Mouse (Mus musculus): ENCODE data around the gene Pdcd1lg2. TPM values are rescaled to one million over a fixed set of nuclear protein-coding genes. Genes with fewer than 3 reads are reported as not detected.
A peak's percentile ranks its signal among the peaks of the same experiment; 100 is the strongest.

Pdcd1lg2 gene
- total and polyA plus RNA-seq, 3 experiments, result 1.7 to 5.4 TPM; not detected in 1

- Histone ChIP-seq H3K4me3 (ENCODE audit: control insufficient read depth in 1 of 2, insufficient read depth in 1 of 2, low read depth in 2 of 2, low read length in 2 of 2) (no peak overlapping the region), H3K36me3 (ENCODE audit: control insufficient read depth in 1 of 2, insufficient read depth in 2 of 2, low read length in 2 of 2) (peaks cover under 1 to 2% of the 10 kb centered on the region in 2 experiments; a peak in 2 of 4 replicates), H3K9me3 (replicated peaks; ENCODE audit: insufficient read depth, low read length) (no peaks in the 10 kb centered on the region), H3K4me1 (ENCODE audit: control insufficient read depth in 1 of 2, insufficient read depth in 2 of 2, low read length in 2 of 2) (peaks cover 0 to 1% of the 10 kb centered on the region in 2 experiments; a peak in 2 of 4 replicates), H3K9ac (ENCODE audit: control insufficient read depth, low read depth, low read length, poor library complexity, severe bottlenecking) (no peak overlapping the region), H3K27me3 (ENCODE audit: control insufficient read depth in 1 of 2, insufficient read depth in 2 of 2, low read length in 2 of 2) (no peaks in the 10 kb centered on the region), H3K79me2 (ENCODE audit: control insufficient read depth, insufficient read depth, low read length, poor library complexity) (no peaks in the 10 kb centered on the region), H3K27ac (ENCODE audit: control insufficient read depth, low read depth, low read length) (no peak overlapping the region)
- DNase-seq (ENCODE audit: low read depth, low spot score), result no peak
- TF ChIP-seq GATA1 (IDR thresholded peaks at IDR 0.05; ENCODE audit: low read depth, low read length) (0 out of 2 replicates have a peak, but pooled peaks have one; percentile 10), CTCF (IDR thresholded peaks at IDR 0.05 in 2 of 3, conservative IDR thresholded peaks at IDR 0.05 in 1 of 3; ENCODE audit: control insufficient read depth in 1 of 3, insufficient read depth in 1 of 3, low read depth in 2 of 3, low read length in 3 of 3, poor library complexity in 1 of 3, severe bottlenecking in 1 of 3) (no peak)
Observed at GRCm38 (mm10) chr19:29390483-29390882, 20.2 kb upstream of the Pdcd1lg2 start.

GRCm38 (mm10) chr19:29391279-29391678, 19.4 kb upstream of the Pdcd1lg2 start:
- no peak for TF ChIP-seq MAFK (IDR thresholded peaks at IDR 0.05; ENCODE audit: borderline replicate concordance, low read depth, low read length)
- TF ChIP-seq POLR2AphosphoS2 (IDR thresholded peaks at IDR 0.05; ENCODE audit: low read length), result no peak
- no peak for TF ChIP-seq RCOR1 (IDR thresholded peaks at IDR 0.05; ENCODE audit: low read depth, low read length)
- TF ChIP-seq MYC (IDR thresholded peaks at IDR 0.05; ENCODE audit: low read depth, low read length), result no peak
- no peak for TF ChIP-seq NRF1 (IDR thresholded peaks at IDR 0.05; ENCODE audit: insufficient read depth, low read depth, low read length, poor library complexity, severe bottlenecking)
- TF ChIP-seq ZNF384 (IDR thresholded peaks at IDR 0.05; ENCODE audit: low read depth, low read length), result no peak
- no peak for TF ChIP-seq KAT2A (conservative IDR thresholded peaks at IDR 0.05; ENCODE audit: low read depth, low read length)
- TF ChIP-seq BHLHE40 (IDR thresholded peaks at IDR 0.05; ENCODE audit: borderline replicate concordance, low read depth, low read length), result no peak
- no peak for TF ChIP-seq CHD2 (IDR thresholded peaks at IDR 0.05; ENCODE audit: low read length)
- no peak for TF ChIP-seq TBP (IDR thresholded peaks at IDR 0.05; ENCODE audit: low read depth, low read length)
- TF ChIP-seq ETS1 (IDR thresholded peaks at IDR 0.05; ENCODE audit: low read depth, low read length), result no peak
- no peak for TF ChIP-seq GATA1 (IDR thresholded peaks at IDR 0.05; ENCODE audit: low read depth, low read length)
- TF ChIP-seq HCFC1 (IDR thresholded peaks at IDR 0.05; ENCODE audit: low read depth, low read length), result no peak
- no peak for TF ChIP-seq ELF1 (IDR thresholded peaks at IDR 0.05; ENCODE audit: low read depth, low read length)
- TF ChIP-seq MXI1 (IDR thresholded peaks at IDR 0.05; ENCODE audit: low read depth, low read length), result no peak
- Histone ChIP-seq H3K79me2 (ENCODE audit: control insufficient read depth, insufficient read depth, low read length, poor library complexity) (no peaks in the 10 kb centered on the region), H3K27ac (ENCODE audit: control insufficient read depth, low read depth, low read length) (no peak overlapping the region), H3K36me3 (ENCODE audit: control insufficient read depth in 1 of 2, insufficient read depth in 2 of 2, low read length in 2 of 2) (peaks cover 0 to 3% of the 10 kb centered on the region in 2 experiments; a peak in 2 of 4 replicates), H3K9ac (ENCODE audit: control insufficient read depth, low read depth, low read length, poor library complexity, severe bottlenecking) (no peak overlapping the region), H3K4me1 (ENCODE audit: control insufficient read depth in 1 of 2, insufficient read depth in 2 of 2, low read length in 2 of 2) (peaks cover 0 to 2% of the 10 kb centered on the region in 2 experiments; a peak in 1 of 4 replicates), H3K4me3 (ENCODE audit: control insufficient read depth in 1 of 2, insufficient read depth in 1 of 2, low read depth in 2 of 2, low read length in 2 of 2) (no peak overlapping the region), H3K27me3 (ENCODE audit: control insufficient read depth in 1 of 2, insufficient read depth in 2 of 2, low read length in 2 of 2) (no peaks in the 10 kb centered on the region), H3K9me3 (replicated peaks; ENCODE audit: insufficient read depth, low read length) (no peaks in the 10 kb centered on the region)
- no peak for DNase-seq (ENCODE audit: low read depth, low spot score)

All from MEL (cell line).